Mouse (Mus musculus): ENCODE measurements at regions not wholly inside any gene's neighbourhood (a gene's known extent, or its start where the extent isn't known, plus 50 kb on each side); places are given as distances from the start of the nearest gene placed in this dataset.

- peak; percentile 52; the same call in 1 of the 2 replicates for ATAC-seq (ENCODE audit: low FRiP score, low TSS enrichment)
- 26% methylated on average over 1 of the region's 1 CpGs for WGBS
These were observed 583.4 kb upstream of the Zeb2 start for GRCm38 (mm10) chr2:45700578-45700977.

GRCm38 (mm10) chr2:45693291-45694020, 576.3 kb upstream of the Zeb2 start:
- no peak overlapping the region for H3K9ac ChIP-seq (ENCODE audit: low read depth, low read length)
- no peak overlapping the region for H3K4me2 ChIP-seq (replicated peaks; ENCODE audit: low read depth, low read length)
- no peak for ATAC-seq (ENCODE audit: low FRiP score, low TSS enrichment)
- H3K27me3 ChIP-seq (ENCODE audit: control insufficient read depth, insufficient read depth, low read length): no peaks in the 10 kb centered on the region
- no peaks in the 10 kb centered on the region for H3K36me3 ChIP-seq (ENCODE audit: control insufficient read depth, insufficient read depth, low read length)
- H3K9me3 ChIP-seq (ENCODE audit: control insufficient read depth, low read length): no peaks in the 10 kb centered on the region
- no peak overlapping the region for H3K27ac ChIP-seq (ENCODE audit: low read depth, low read length)
- H3K4me1 ChIP-seq (ENCODE audit: control insufficient read depth, insufficient read depth, low read length): no peaks in the 10 kb centered on the region
- H3K4me3 ChIP-seq (ENCODE audit: low read length): no peak overlapping the region
- 67% methylated on average over 8 of the region's 8 CpGs for WGBS

More at GRCm38 (mm10) chr2:45700578-45700977, 583.4 kb upstream of the Zeb2 start:
- no peaks in the 10 kb centered on the region for H3K4me1 ChIP-seq (ENCODE audit: control insufficient read depth, insufficient read depth, low read length)
- H3K36me3 ChIP-seq (ENCODE audit: control insufficient read depth, insufficient read depth, low read length): no peaks in the 10 kb centered on the region
- no peaks in the 10 kb centered on the region for H3K27me3 ChIP-seq (ENCODE audit: control insufficient read depth, insufficient read depth, low read length)
- no peak overlapping the region for H3K27ac ChIP-seq (ENCODE audit: low read depth, low read length)
- no peak overlapping the region for H3K9ac ChIP-seq (ENCODE audit: low read depth, low read length)
- no peaks in the 10 kb centered on the region for H3K9me3 ChIP-seq (ENCODE audit: control insufficient read depth, low read length)
- H3K4me3 ChIP-seq (ENCODE audit: low read length): no peak overlapping the region
- no peak overlapping the region for H3K4me2 ChIP-seq (replicated peaks; ENCODE audit: low read depth, low read length)

GRCm38 (mm10) chr2:45692819-45693218, 575.6 kb upstream of the Zeb2 start:
- H3K4me3 ChIP-seq (ENCODE audit: low read length): no peak overlapping the region
- no peak for ATAC-seq (ENCODE audit: low FRiP score, low TSS enrichment)
- no peaks in the 10 kb centered on the region for H3K36me3 ChIP-seq (ENCODE audit: control insufficient read depth, insufficient read depth, low read length)
- no peak overlapping the region for H3K27ac ChIP-seq (ENCODE audit: low read depth, low read length)
- H3K4me1 ChIP-seq (ENCODE audit: control insufficient read depth, insufficient read depth, low read length): no peaks in the 10 kb centered on the region
- no peak overlapping the region for H3K9ac ChIP-seq (ENCODE audit: low read depth, low read length)
- H3K9me3 ChIP-seq (ENCODE audit: control insufficient read depth, low read length): no peaks in the 10 kb centered on the region
- no peak overlapping the region for H3K4me2 ChIP-seq (replicated peaks; ENCODE audit: low read depth, low read length)
- H3K27me3 ChIP-seq (ENCODE audit: control insufficient read depth, insufficient read depth, low read length): no peaks in the 10 kb centered on the region
- 83% methylated on average over 1 of the region's 1 CpGs for whole genome bisulfite sequencing

DNA sequence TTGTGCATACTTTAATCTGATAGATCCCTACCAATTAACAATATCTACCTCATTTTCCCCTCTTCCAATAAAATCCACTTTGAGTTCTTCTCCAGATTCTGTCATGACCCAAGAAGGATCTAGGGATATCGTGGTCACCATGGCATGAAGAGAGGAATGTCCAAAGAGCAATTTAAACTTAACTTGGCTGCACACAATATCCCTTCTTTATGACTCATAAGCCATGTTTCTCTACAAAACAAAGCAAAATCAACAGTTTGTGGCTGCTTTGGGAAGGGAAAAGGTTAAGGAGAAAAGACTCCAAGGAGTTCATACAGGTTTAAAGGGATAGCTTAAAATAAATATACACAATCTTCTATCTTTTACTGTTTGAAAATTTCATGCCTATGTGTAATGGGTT, 571.8 kb upstream of the Zeb2 start:
- Histone ChIP-seq H3K4me2 (replicated peaks; ENCODE audit: low read depth, low read length) (no peak overlapping the region), H3K4me3 (ENCODE audit: low read length) (no peak overlapping the region), H3K27ac (ENCODE audit: low read depth, low read length) (no peak overlapping the region), H3K27me3 (ENCODE audit: control insufficient read depth, insufficient read depth, low read length) (no peaks in the 10 kb centered on the region), H3K9ac (ENCODE audit: low read depth, low read length) (no peak overlapping the region), H3K36me3 (ENCODE audit: control insufficient read depth, insufficient read depth, low read length) (no peaks in the 10 kb centered on the region), H3K4me1 (ENCODE audit: control insufficient read depth, insufficient read depth, low read length) (no peaks in the 10 kb centered on the region), H3K9me3 (ENCODE audit: control insufficient read depth, low read length) (no peaks in the 10 kb centered on the region)
- WGBS: 88% methylated on average over 1 of the region's 1 CpGs
- no peak for ATAC-seq (ENCODE audit: low FRiP score, low TSS enrichment)

DNA sequence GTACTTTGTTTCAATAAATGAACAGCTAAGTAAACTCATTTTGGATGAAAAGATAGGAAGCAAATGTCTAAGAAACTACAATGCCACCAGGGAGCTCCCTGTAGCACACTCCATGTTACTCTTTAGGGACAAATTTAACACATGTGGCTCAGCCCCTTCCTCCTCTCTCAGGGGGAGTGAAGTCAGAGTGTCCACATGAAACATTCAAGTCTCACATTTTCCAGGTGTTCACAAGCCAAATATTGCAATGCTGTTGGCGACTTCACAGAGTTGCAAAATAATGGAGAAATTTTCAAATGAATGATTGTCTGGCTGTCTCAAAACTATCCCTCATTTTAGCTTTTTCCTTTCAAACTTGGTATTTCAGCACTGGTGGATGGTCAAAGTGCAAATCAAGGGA, 564.1 kb upstream of the Zeb2 start:
- Histone ChIP-seq H3K4me3 (ENCODE audit: low read length) (no peak overlapping the region), H3K9ac (ENCODE audit: low read depth, low read length) (no peak overlapping the region), H3K9me3 (ENCODE audit: control insufficient read depth, low read length) (no peaks in the 10 kb centered on the region), H3K36me3 (ENCODE audit: control insufficient read depth, insufficient read depth, low read length) (no peaks in the 10 kb centered on the region), H3K27ac (ENCODE audit: low read depth, low read length) (no peak overlapping the region), H3K27me3 (ENCODE audit: control insufficient read depth, insufficient read depth, low read length) (no peaks in the 10 kb centered on the region), H3K4me2 (replicated peaks; ENCODE audit: low read depth, low read length) (no peak overlapping the region), H3K4me1 (ENCODE audit: control insufficient read depth, insufficient read depth, low read length) (0 out of 2 replicates have a peak, but pooled peaks cover 3% of the 10 kb centered on the region)
- 91% methylated on average over 1 of the region's 1 CpGs for WGBS
- no peak for ATAC-seq (ENCODE audit: low FRiP score, low TSS enrichment)

DNA sequence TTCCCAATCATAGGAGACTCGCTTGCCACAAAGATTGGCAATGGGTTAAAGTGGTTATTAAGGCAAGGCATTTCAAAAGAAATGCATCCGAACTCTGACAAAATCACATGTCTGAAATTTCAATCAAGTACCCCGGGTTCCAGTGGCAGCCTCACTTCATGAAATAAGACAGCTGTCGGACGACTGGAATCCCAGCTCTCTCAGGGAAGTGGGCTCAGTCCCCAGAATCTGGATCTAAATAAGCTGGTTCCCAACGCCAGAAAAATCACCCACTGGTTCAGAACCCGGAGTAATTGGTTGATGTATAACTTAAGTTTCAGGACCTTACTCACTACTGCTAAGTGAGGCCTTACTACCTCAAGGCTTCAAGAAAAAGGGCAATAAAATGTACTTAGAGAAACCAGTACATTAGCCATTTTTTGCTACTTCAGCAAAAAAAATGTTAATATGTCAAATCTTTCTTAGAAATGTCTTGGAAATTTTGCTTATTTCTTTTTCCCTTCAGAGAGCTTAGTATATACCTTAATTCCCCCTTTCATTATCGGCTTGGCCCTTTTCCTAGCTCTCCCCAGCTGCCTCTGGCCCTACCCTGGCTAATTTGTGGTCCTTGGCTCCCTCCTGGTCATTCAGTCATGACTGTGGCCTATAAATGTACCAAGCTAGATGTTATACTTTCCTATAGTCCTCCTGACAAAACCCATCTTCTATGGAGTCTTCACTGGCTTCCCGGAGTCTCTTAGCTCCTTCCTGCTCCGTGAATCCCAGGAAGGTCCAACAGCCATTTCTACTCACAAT, 562.1 kb upstream of the Zeb2 start:
- 68% methylated on average over 10 of the region's 10 CpGs for WGBS
- no peak overlapping the region for H3K9ac ChIP-seq (ENCODE audit: low read depth, low read length)
- no peaks in the 10 kb centered on the region for H3K27me3 ChIP-seq (ENCODE audit: control insufficient read depth, insufficient read depth, low read length)
- 0 out of 2 replicates have a peak, but pooled peaks cover 3% of the 10 kb centered on the region for H3K4me1 ChIP-seq (ENCODE audit: control insufficient read depth, insufficient read depth, low read length)
- H3K9me3 ChIP-seq (ENCODE audit: control insufficient read depth, low read length): no peaks in the 10 kb centered on the region
- no peak overlapping the region for H3K4me2 ChIP-seq (replicated peaks; ENCODE audit: low read depth, low read length)
- no peak overlapping the region for H3K4me3 ChIP-seq (ENCODE audit: low read length)
- no peaks in the 10 kb centered on the region for H3K36me3 ChIP-seq (ENCODE audit: control insufficient read depth, insufficient read depth, low read length)
- ATAC-seq (ENCODE audit: low FRiP score, low TSS enrichment): no peak
- H3K27ac ChIP-seq (ENCODE audit: low read depth, low read length): no peak overlapping the region

DNA sequence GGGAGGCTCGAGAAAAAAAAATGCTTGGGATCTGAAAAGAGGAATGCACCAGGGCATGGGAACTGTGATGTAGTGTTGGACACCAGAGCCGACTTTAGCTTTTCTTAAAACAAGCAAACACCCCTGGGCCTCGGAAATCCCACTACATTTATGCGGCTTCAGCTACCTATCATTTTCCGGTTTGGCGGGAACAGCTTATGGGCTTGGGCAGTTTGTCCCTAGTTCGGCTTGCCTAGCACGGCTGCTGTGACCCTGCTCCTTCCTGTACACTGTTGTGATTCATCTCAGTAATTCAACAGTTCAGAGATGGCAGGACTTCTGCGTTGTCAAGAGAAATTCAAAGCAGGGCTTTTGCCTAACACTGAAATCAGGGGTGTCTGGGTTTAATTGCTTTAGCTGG, 561.5 kb upstream of the Zeb2 start:
- H3K27ac ChIP-seq (ENCODE audit: low read depth, low read length): no peak overlapping the region
- WGBS: 37% methylated on average over 9 of the region's 9 CpGs
- no peak; the same call in 1 of the 2 replicates for ATAC-seq (ENCODE audit: low FRiP score, low TSS enrichment)

GRCm38 (mm10) chr2:45675776-45676175, 558.6 kb upstream of the Zeb2 start:
- H3K27me3 ChIP-seq (ENCODE audit: control insufficient read depth, insufficient read depth, low read length): no peaks in the 10 kb centered on the region
- ATAC-seq (ENCODE audit: low FRiP score, low TSS enrichment): no peak

More for the DNA sequence above, 561.5 kb upstream of the Zeb2 start:
- H3K4me2 ChIP-seq (replicated peaks; ENCODE audit: low read depth, low read length): no peak overlapping the region
- 0 out of 2 replicates have a peak, but pooled peaks cover 3% of the 10 kb centered on the region for H3K4me1 ChIP-seq (ENCODE audit: control insufficient read depth, insufficient read depth, low read length)
- H3K9me3 ChIP-seq (ENCODE audit: control insufficient read depth, low read length): no peaks in the 10 kb centered on the region
- no peaks in the 10 kb centered on the region for H3K27me3 ChIP-seq (ENCODE audit: control insufficient read depth, insufficient read depth, low read length)
- no peaks in the 10 kb centered on the region for H3K36me3 ChIP-seq (ENCODE audit: control insufficient read depth, insufficient read depth, low read length)
- H3K4me3 ChIP-seq (ENCODE audit: low read length): no peak overlapping the region
- no peak overlapping the region for H3K9ac ChIP-seq (ENCODE audit: low read depth, low read length)

DNA sequence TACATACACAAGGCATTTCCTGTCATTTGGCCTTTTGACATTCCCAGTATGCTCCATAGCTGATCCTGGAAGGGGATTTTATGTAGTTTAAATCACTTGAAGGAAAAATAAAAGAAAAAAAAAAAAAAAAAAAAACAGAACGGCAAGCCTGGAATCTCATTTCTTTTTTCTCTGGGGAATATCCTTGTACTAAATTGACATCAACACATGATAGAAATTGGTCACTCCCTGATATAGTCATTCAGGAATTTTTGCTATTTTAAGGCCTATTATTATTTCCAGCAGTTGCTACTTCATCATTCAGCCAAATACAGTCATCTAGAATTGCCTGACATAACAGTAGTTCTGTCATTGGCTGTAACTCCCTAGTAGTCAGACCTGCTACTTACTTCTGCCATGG, 538.8 kb upstream of the Zeb2 start:
- ATAC-seq (ENCODE audit: low FRiP score, low TSS enrichment): no peak
- no peaks in the 10 kb centered on the region for H3K27me3 ChIP-seq (ENCODE audit: control insufficient read depth, insufficient read depth, low read length)
- no peaks in the 10 kb centered on the region for H3K9me3 ChIP-seq (ENCODE audit: control insufficient read depth, low read length)
- no peaks in the 10 kb centered on the region for H3K36me3 ChIP-seq (ENCODE audit: control insufficient read depth, insufficient read depth, low read length)
- H3K4me1 ChIP-seq (ENCODE audit: control insufficient read depth, insufficient read depth, low read length): no peaks in the 10 kb centered on the region
- no peak overlapping the region for H3K4me3 ChIP-seq (ENCODE audit: low read length)
- H3K4me2 ChIP-seq (replicated peaks; ENCODE audit: low read depth, low read length): no peak overlapping the region
- H3K27ac ChIP-seq (ENCODE audit: low read depth, low read length): no peak overlapping the region
- 76% methylated on average over 1 of the region's 1 CpGs for WGBS
- no peak overlapping the region for H3K9ac ChIP-seq (ENCODE audit: low read depth, low read length)

More at GRCm38 (mm10) chr2:45675776-45676175, 558.6 kb upstream of the Zeb2 start:
- H3K4me1 ChIP-seq (ENCODE audit: control insufficient read depth, insufficient read depth, low read length): 0 out of 2 replicates have a peak, but pooled peaks cover 3% of the 10 kb centered on the region
- H3K4me2 ChIP-seq (replicated peaks; ENCODE audit: low read depth, low read length): no peak overlapping the region
- H3K27ac ChIP-seq (ENCODE audit: low read depth, low read length): no peak overlapping the region
- no peaks in the 10 kb centered on the region for H3K9me3 ChIP-seq (ENCODE audit: control insufficient read depth, low read length)
- H3K9ac ChIP-seq (ENCODE audit: low read depth, low read length): no peak overlapping the region
- H3K36me3 ChIP-seq (ENCODE audit: control insufficient read depth, insufficient read depth, low read length): no peaks in the 10 kb centered on the region
- 93% methylated on average over 2 of the region's 2 CpGs for WGBS
- H3K4me3 ChIP-seq (ENCODE audit: low read length): no peak overlapping the region
